In genomic region chr16:18686916-18687315, GRCm38 (mm10) we compare ENCODE assay signal across 8 mouse cellular contexts. TPM values are rescaled to one million over a fixed set of nuclear protein-coding genes. Genes with fewer than 3 reads are reported as not detected.
DNase-seq lines count a peak whose midpoint lies in the region; ATAC-seq and TF ChIP-seq lines count a peak whose summit lies in the region.

No protein-coding gene starts in this region.

- H3K9ac ChIP-seq in lung, embryonic 15.5 days, result peak overlapping the region; percentile 32; the same call in 1 of the 2 replicates

- H3K4me1 ChIP-seq in cerebellum, adult 2 months (ENCODE audit: control insufficient read depth, insufficient read depth, low read length), result peaks cover 6% of the 10 kb centered on the region
- peaks cover 17% of the 10 kb centered on the region for H3K4me1 ChIP-seq in lung, embryonic 15.5 days

- H3K4me2 ChIP-seq in lung, embryonic 15.5 days, result peak overlapping the region; percentile 55

- peak; percentile 96 for ATAC-seq in frontal cortex, adult (ENCODE audit: low TSS enrichment)
- ATAC-seq in hematopoietic stem cell, adult 5-6 weeks (replicated peaks in 1 of 2; ENCODE audit: insufficient read depth in 1 of 2, low FRiP score in 2 of 2, low TSS enrichment in 1 of 2, low read depth in 1 of 2, poor library complexity in 2 of 2, severe bottlenecking in 2 of 2), result peak; percentile 97
- peak; percentile 97 for ATAC-seq in lung, embryonic 15.5 days (ENCODE audit: borderline replicate concordance, extremely low read depth, low FRiP score, low TSS enrichment)

- peak; percentile 88 for TF ChIP-seq POLR2A in cerebellum, adult 2 months (IDR thresholded peaks at IDR 0.05; ENCODE audit: borderline replicate concordance, insufficient read depth, low read length)

- H3K27ac ChIP-seq in cerebellum, adult 2 months (ENCODE audit: insufficient read depth, low read length), result peak overlapping the region; percentile 33
- peak overlapping the region; percentile 80 for H3K27ac ChIP-seq in lung, embryonic 15.5 days

- no peaks in the 10 kb centered on the region for H3K27me3 ChIP-seq in cerebellum, adult 2 months (ENCODE audit: control insufficient read depth, insufficient read depth, low read length)
- no peaks in the 10 kb centered on the region for H3K27me3 ChIP-seq in lung, embryonic 15.5 days

- DNase-seq in MN1 (ENCODE audit: low spot score), result peak; percentile 93
- DNase-seq in cerebellum, adult 2 months, result peak; percentile 86 to 92
- peak; percentile 20 for DNase-seq in layer of hippocampus, adult 9-10 months (ENCODE audit: low spot score)
- peak; percentile 85 for DNase-seq in ovary, adult 18-20 months (ENCODE audit: low spot score)
- peak; percentile 40 for DNase-seq in thymus, postnatal 4 days

- H3K4me3 ChIP-seq in cerebellum, adult 2 months (replicated peaks; ENCODE audit: insufficient read depth, low read depth, low read length), result peak overlapping the region; percentile 15
- H3K4me3 ChIP-seq in lung, embryonic 15.5 days, result peak overlapping the region; percentile 26

- no peaks in the 10 kb centered on the region for H3K36me3 ChIP-seq in lung, embryonic 15.5 days

- TF ChIP-seq CTCF in cerebellum, adult 2 months (IDR thresholded peaks at IDR 0.05; ENCODE audit: borderline replicate concordance, insufficient read depth, low read depth, low read length), result no peak

- H3K9me3 ChIP-seq in lung, embryonic 15.5 days, result no peaks in the 10 kb centered on the region

- 1% methylated on average over 17 of the region's 17 CpGs for WGBS in cerebellum, adult 2 months
- under 1% methylated on average over 17 of the region's 17 CpGs for WGBS in lung, embryonic 15.5 days

RNA-seq across cellular contexts. Expression of gene Sept5, which starts 57.2 kb away (rescaled TPM):
- polyA plus RNA-seq in cerebellum, adult 2 months (2012; rRNA removed), result 328 and 334 TPM in 2 replicates
- 1.8 and 7.6 TPM in 2 replicates for total RNA-seq in hematopoietic stem cell, adult 5-6 weeks (2017)
- 20.2 and 20.9 TPM in 2 replicates for polyA plus RNA-seq in lung, embryonic 15.5 days (2015; fragmentation: Nextera tagmentation; extraction: Ambion mirVana)

Comparison
In these comparisons a context has a peak if more than half of its experiments do, and no peak if none do; other contexts are left out.
1. Peak in every context shown above with its lines: DNase-seq, ATAC-seq, H3K4me3 ChIP-seq and H3K27ac ChIP-seq.
2. DNase-seq: peak in every context shown above with its lines; median percentile 93 in MN1; 89 in cerebellum, adult 2 months; 85 in ovary, adult 18-20 months; 40 in thymus, postnatal 4 days; 20 in layer of hippocampus, adult 9-10 months.
3. RNA of gene Sept5, which starts 57.2 kb away (polyA plus RNA-seq): 328 to 334 TPM in cerebellum, adult 2 months; 20.2 to 20.9 TPM in lung, embryonic 15.5 days; every median in the first group is over 10 times any median in the second.